Mouse (Mus musculus): ENCODE data around the gene Sema7a. TPM values are rescaled to one million over a fixed set of nuclear protein-coding genes. Genes with fewer than 3 reads are reported as not detected.
A peak's percentile ranks its signal among the peaks of the same experiment; 100 is the strongest.

The Sema7a gene
- total and polyA plus RNA-seq, 2 experiments from 2014 or later: 3.2 to 27.2 TPM

GRCm38 (mm10) chr9:57904250-57904644, 35.7 kb upstream of the Sema7a start:
- TF ChIP-seq CTCF (IDR thresholded peaks at IDR 0.05; ENCODE audit: low read depth): no peak
- Histone ChIP-seq H3K4me2 (ENCODE audit: low read depth) (no peak overlapping the region), H3K9ac (no peak overlapping the region), H3K4me1 (ENCODE audit: insufficient read depth) (peaks cover 10% of the 10 kb centered on the region), H3K4me3 (ENCODE audit: low read depth, low read length) (no peak overlapping the region), H3K36me3 (ENCODE audit: insufficient read depth) (no peaks in the 10 kb centered on the region), H3K27ac (ENCODE audit: low read depth, low read length) (no peak overlapping the region), H3K9me3 (ENCODE audit: low read length) (no peaks in the 10 kb centered on the region), H3K27me3 (ENCODE audit: insufficient read depth, low read length) (no peaks in the 10 kb centered on the region)
- no peak for DNase-seq
- WGBS: 89% methylated on average over 5 of the region's 5 CpGs
- ATAC-seq: no peak

GRCm38 (mm10) chr9:57907206-57907605, 32.7 kb upstream of the Sema7a start:
- ATAC-seq (no peak), DNase-seq (no peak)
- H3K36me3 ChIP-seq (ENCODE audit: insufficient read depth): no peaks in the 10 kb centered on the region
- H3K27me3 ChIP-seq (ENCODE audit: insufficient read depth, low read length): no peaks in the 10 kb centered on the region
- peaks cover 6% of the 10 kb centered on the region for H3K4me1 ChIP-seq (ENCODE audit: insufficient read depth)
- no peak overlapping the region for H3K27ac ChIP-seq (ENCODE audit: low read depth, low read length)
- no peak overlapping the region for H3K9ac ChIP-seq
- WGBS: 83% methylated on average over 6 of the region's 6 CpGs
- no peak for TF ChIP-seq CTCF (IDR thresholded peaks at IDR 0.05; ENCODE audit: low read depth)
- no peaks in the 10 kb centered on the region for H3K9me3 ChIP-seq (ENCODE audit: low read length)
- no peak overlapping the region for H3K4me3 ChIP-seq (ENCODE audit: low read depth, low read length)
- H3K4me2 ChIP-seq (ENCODE audit: low read depth): no peak overlapping the region

GRCm38 (mm10) chr9:57910254-57911160, 29.4 kb upstream of the Sema7a start, which contains the start of gene Ubl7:
Gene Ubl7 (plus strand): TSS chr9:57910979.
- WGBS: under 1% methylated on average over 47 of the region's 47 CpGs
- Histone ChIP-seq H3K36me3 (ENCODE audit: insufficient read depth) (peaks cover 8% of the 10 kb centered on the region), H3K4me1 (ENCODE audit: insufficient read depth) (peaks cover 6% of the 10 kb centered on the region), H3K9ac (peak within 1 kb of the TSS; percentile 78), H3K27me3 (ENCODE audit: insufficient read depth, low read length) (no peaks in the 10 kb centered on the region), H3K9me3 (ENCODE audit: low read length) (no peaks in the 10 kb centered on the region), H3K4me2 (ENCODE audit: low read depth) (peak within 1 kb of the TSS; percentile 87), H3K27ac (ENCODE audit: low read depth, low read length) (peak within 1 kb of the TSS; percentile 69; the same call in 1 of the 2 replicates), H3K4me3 (ENCODE audit: low read depth, low read length) (peak within 1 kb of the TSS; percentile 76)
- no peak for TF ChIP-seq CTCF (IDR thresholded peaks at IDR 0.05; ENCODE audit: low read depth)
- ATAC-seq: peak; percentile 99
- DNase-seq: peak; percentile 89

- Histone ChIP-seq H3K27me3 (ENCODE audit: insufficient read depth, low read length) (no peaks in the 10 kb centered on the region), H3K4me3 (ENCODE audit: low read depth, low read length) (no peak overlapping the region), H3K27ac (ENCODE audit: low read depth, low read length) (no peak overlapping the region), H3K4me1 (ENCODE audit: insufficient read depth) (peaks cover 6% of the 10 kb centered on the region), H3K4me2 (ENCODE audit: low read depth) (no peak overlapping the region), H3K9ac (no peak overlapping the region), H3K9me3 (ENCODE audit: low read length) (no peaks in the 10 kb centered on the region), H3K36me3 (ENCODE audit: insufficient read depth) (peaks cover 20% of the 10 kb centered on the region)
- no peak for TF ChIP-seq CTCF (IDR thresholded peaks at IDR 0.05; ENCODE audit: low read depth)
- DNase-seq: no peak
- ATAC-seq: no peak
- WGBS: 88% methylated on average over 5 of the region's 5 CpGs
These were observed 27.3 kb upstream of the Sema7a start for GRCm38 (mm10) chr9:57912571-57912970.

GRCm38 (mm10) chr9:57921491-57922060, 18.3 kb upstream of the Sema7a start:
- H3K9me3 ChIP-seq (ENCODE audit: low read length): no peaks in the 10 kb centered on the region
- H3K4me1 ChIP-seq (ENCODE audit: insufficient read depth): no peaks in the 10 kb centered on the region
- H3K27ac ChIP-seq (ENCODE audit: low read depth, low read length): no peak overlapping the region
- no peak overlapping the region for H3K9ac ChIP-seq
- peaks cover 68% of the 10 kb centered on the region for H3K36me3 ChIP-seq (ENCODE audit: insufficient read depth)
- no peak overlapping the region for H3K4me3 ChIP-seq (ENCODE audit: low read depth, low read length)
- 86% methylated on average over 9 of the region's 9 CpGs for WGBS
- no peak overlapping the region for H3K4me2 ChIP-seq (ENCODE audit: low read depth)
- H3K27me3 ChIP-seq (ENCODE audit: insufficient read depth, low read length): no peaks in the 10 kb centered on the region
- ATAC-seq: no peak
- no peak for DNase-seq
- no peak for TF ChIP-seq CTCF (IDR thresholded peaks at IDR 0.05; ENCODE audit: low read depth)

GRCm38 (mm10) chr9:57922381-57922780, 17.5 kb upstream of the Sema7a start:
- Histone ChIP-seq H3K4me3 (ENCODE audit: low read depth, low read length) (no peak overlapping the region), H3K9ac (no peak overlapping the region), H3K27ac (ENCODE audit: low read depth, low read length) (no peak overlapping the region), H3K9me3 (ENCODE audit: low read length) (no peaks in the 10 kb centered on the region), H3K4me1 (ENCODE audit: insufficient read depth) (no peaks in the 10 kb centered on the region), H3K27me3 (ENCODE audit: insufficient read depth, low read length) (no peaks in the 10 kb centered on the region), H3K4me2 (ENCODE audit: low read depth) (no peak overlapping the region), H3K36me3 (ENCODE audit: insufficient read depth) (peaks cover 66% of the 10 kb centered on the region)
- DNase-seq: no peak
- no peak for TF ChIP-seq CTCF (IDR thresholded peaks at IDR 0.05; ENCODE audit: low read depth)
- 93% methylated on average over 5 of the region's 5 CpGs for WGBS
- no peak for ATAC-seq

- WGBS: 96% methylated on average over 3 of the region's 3 CpGs
- Histone ChIP-seq H3K36me3 (ENCODE audit: insufficient read depth) (peaks cover 70% of the 10 kb centered on the region), H3K9ac (no peak overlapping the region), H3K4me1 (ENCODE audit: insufficient read depth) (no peaks in the 10 kb centered on the region), H3K9me3 (ENCODE audit: low read length) (no peaks in the 10 kb centered on the region), H3K4me3 (ENCODE audit: low read depth, low read length) (no peak overlapping the region), H3K27ac (ENCODE audit: low read depth, low read length) (no peak overlapping the region), H3K4me2 (ENCODE audit: low read depth) (no peak overlapping the region), H3K27me3 (ENCODE audit: insufficient read depth, low read length) (no peaks in the 10 kb centered on the region)
- TF ChIP-seq CTCF (IDR thresholded peaks at IDR 0.05; ENCODE audit: low read depth): no peak
- no peak for DNase-seq
- no peak for ATAC-seq
These were observed 16.9 kb upstream of the Sema7a start for GRCm38 (mm10) chr9:57923046-57923445.

Data from forebrain, postnatal 0 days (tissue).